Mouse (Mus musculus): ENCODE results near the gene Jazf1. TPM values are rescaled to one million over a fixed set of nuclear protein-coding genes. Genes with fewer than 3 reads are reported as not detected.

The Jazf1 gene
- polyA plus RNA-seq, 1 experiment = 0.27 TPM

- TF ChIP-seq POLR2A (IDR thresholded peaks at IDR 0.05; ENCODE audit: low read depth, low read length) (no peak), CTCF (IDR thresholded peaks at IDR 0.05; ENCODE audit: extremely low read depth, insufficient read length, insufficient replicate concordance, low read depth, low read length) (no peak)
- H3K36me3 ChIP-seq (ENCODE audit: control insufficient read depth, insufficient read depth, low read length) = no peaks in the 10 kb centered on the region
- 82% methylated on average over 3 of the region's 3 CpGs for WGBS
- H3K27ac ChIP-seq (ENCODE audit: insufficient read depth, low read depth, low read length) = no peak overlapping the region
- H3K4me3 ChIP-seq (ENCODE audit: low read depth, low read length) = no peak overlapping the region
- no peaks in the 10 kb centered on the region for H3K4me1 ChIP-seq (ENCODE audit: control insufficient read depth, insufficient read depth, insufficient read length, low read length)
- H3K27me3 ChIP-seq (ENCODE audit: control insufficient read depth, insufficient read depth, low read length) = no peaks in the 10 kb centered on the region
These were observed 168.7 kb downstream of the Jazf1 start for GRCm38 (mm10) chr6:52899574-52900245.

DNA sequence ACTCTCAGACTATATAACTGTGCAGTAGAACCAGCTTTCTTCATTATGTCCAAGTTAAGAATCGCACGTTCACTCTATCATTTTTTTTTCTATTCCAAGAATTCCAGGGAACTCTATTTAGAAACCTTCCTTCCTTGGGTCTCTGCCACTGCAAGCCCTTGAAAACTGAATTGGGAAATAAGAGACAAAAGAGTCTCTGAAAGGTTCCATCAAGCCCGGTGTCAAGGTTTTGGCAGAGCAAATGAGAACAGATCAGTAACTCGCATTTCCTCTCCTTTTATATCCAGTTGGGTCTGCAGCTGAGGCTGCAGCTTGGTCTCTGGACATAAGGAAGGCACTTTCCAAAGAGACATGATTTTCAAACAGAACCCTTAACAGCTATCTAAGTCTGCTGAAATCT is 173.4 kb downstream of the Jazf1 start:
- Histone ChIP-seq H3K36me3 (ENCODE audit: control insufficient read depth, insufficient read depth, low read length) (no peaks in the 10 kb centered on the region), H3K27me3 (ENCODE audit: control insufficient read depth, insufficient read depth, low read length) (no peaks in the 10 kb centered on the region), H3K4me3 (ENCODE audit: low read depth, low read length) (no peak overlapping the region), H3K4me1 (ENCODE audit: control insufficient read depth, insufficient read depth, insufficient read length, low read length) (no peaks in the 10 kb centered on the region), H3K27ac (ENCODE audit: insufficient read depth, low read depth, low read length) (no peak overlapping the region)
- 84% methylated on average over 4 of the region's 4 CpGs for WGBS
- TF ChIP-seq CTCF (IDR thresholded peaks at IDR 0.05; ENCODE audit: extremely low read depth, insufficient read length, insufficient replicate concordance, low read depth, low read length) = no peak
- TF ChIP-seq POLR2A (IDR thresholded peaks at IDR 0.05; ENCODE audit: low read depth, low read length) = no peak

GRCm38 (mm10) chr6:52894501-52894823 is 174.0 kb downstream of the Jazf1 start:
- H3K36me3 ChIP-seq (ENCODE audit: control insufficient read depth, insufficient read depth, low read length) = no peaks in the 10 kb centered on the region
- H3K27me3 ChIP-seq (ENCODE audit: control insufficient read depth, insufficient read depth, low read length) = no peaks in the 10 kb centered on the region
- no peak overlapping the region for H3K4me3 ChIP-seq (ENCODE audit: low read depth, low read length)
- 63% methylated on average over 13 of the region's 13 CpGs for WGBS
- TF ChIP-seq POLR2A (IDR thresholded peaks at IDR 0.05; ENCODE audit: low read depth, low read length) (no peak), CTCF (IDR thresholded peaks at IDR 0.05; ENCODE audit: extremely low read depth, insufficient read length, insufficient replicate concordance, low read depth, low read length) (no peak)
- no peak overlapping the region for H3K27ac ChIP-seq (ENCODE audit: insufficient read depth, low read depth, low read length)
- H3K4me1 ChIP-seq (ENCODE audit: control insufficient read depth, insufficient read depth, insufficient read length, low read length) = no peaks in the 10 kb centered on the region

DNA sequence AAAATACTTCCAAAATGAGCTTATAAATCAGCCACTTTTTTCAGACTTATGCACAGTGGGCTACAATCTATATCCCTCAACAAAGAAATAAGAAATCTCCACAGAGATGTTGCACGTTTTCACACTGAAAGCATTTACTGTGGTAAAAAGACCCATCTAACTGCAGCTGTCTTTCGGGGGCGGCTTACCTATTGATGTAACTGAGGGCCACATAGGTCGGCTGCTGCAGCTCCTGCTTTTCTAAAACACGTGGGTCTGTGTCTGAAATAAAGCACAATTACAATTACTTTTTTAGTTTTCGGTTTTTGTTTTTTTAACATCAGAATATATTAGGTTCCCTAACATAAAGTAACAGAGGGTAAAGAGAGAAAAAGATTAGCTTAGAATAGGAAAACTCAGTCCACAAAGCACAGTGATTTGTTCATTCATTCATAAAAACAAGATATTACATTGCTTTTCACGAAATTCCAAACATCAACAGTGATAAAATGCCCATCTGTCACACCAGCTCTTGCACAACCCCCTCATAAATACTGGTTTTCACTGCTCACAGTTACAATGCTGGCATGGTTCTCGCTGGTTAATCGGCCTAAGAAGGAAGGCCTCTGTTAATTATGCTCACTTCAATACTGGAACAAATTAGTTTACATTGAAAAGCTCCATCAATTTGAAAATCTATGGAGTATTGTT is 174.5 kb downstream of the Jazf1 start:
- WGBS = 76% methylated on average over 9 of the region's 9 CpGs
- no peaks in the 10 kb centered on the region for H3K36me3 ChIP-seq (ENCODE audit: control insufficient read depth, insufficient read depth, low read length)
- H3K4me1 ChIP-seq (ENCODE audit: control insufficient read depth, insufficient read depth, insufficient read length, low read length) = no peaks in the 10 kb centered on the region
- TF ChIP-seq POLR2A (IDR thresholded peaks at IDR 0.05; ENCODE audit: low read depth, low read length) (no peak), CTCF (IDR thresholded peaks at IDR 0.05; ENCODE audit: extremely low read depth, insufficient read length, insufficient replicate concordance, low read depth, low read length) (no peak)
- H3K27ac ChIP-seq (ENCODE audit: insufficient read depth, low read depth, low read length) = no peak overlapping the region
- H3K27me3 ChIP-seq (ENCODE audit: control insufficient read depth, insufficient read depth, low read length) = no peaks in the 10 kb centered on the region
- H3K4me3 ChIP-seq (ENCODE audit: low read depth, low read length) = no peak overlapping the region

GRCm38 (mm10) chr6:52892978-52893377 is 175.5 kb downstream of the Jazf1 start:
- 80% methylated on average over 3 of the region's 3 CpGs for WGBS
- H3K27me3 ChIP-seq (ENCODE audit: control insufficient read depth, insufficient read depth, low read length) = no peaks in the 10 kb centered on the region
- H3K36me3 ChIP-seq (ENCODE audit: control insufficient read depth, insufficient read depth, low read length) = no peaks in the 10 kb centered on the region
- no peak overlapping the region for H3K27ac ChIP-seq (ENCODE audit: insufficient read depth, low read depth, low read length)
- no peaks in the 10 kb centered on the region for H3K4me1 ChIP-seq (ENCODE audit: control insufficient read depth, insufficient read depth, insufficient read length, low read length)
- no peak overlapping the region for H3K4me3 ChIP-seq (ENCODE audit: low read depth, low read length)
- no peak for TF ChIP-seq CTCF (IDR thresholded peaks at IDR 0.05; ENCODE audit: extremely low read depth, insufficient read length, insufficient replicate concordance, low read depth, low read length)
- no peak for TF ChIP-seq POLR2A (IDR thresholded peaks at IDR 0.05; ENCODE audit: low read depth, low read length)

GRCm38 (mm10) chr6:52887541-52888203 is 180.8 kb downstream of the Jazf1 start:
- H3K4me1 ChIP-seq (ENCODE audit: control insufficient read depth, insufficient read depth, insufficient read length, low read length) = peaks cover 3% of the 10 kb centered on the region; the same call in 1 of the 2 replicates
- H3K27me3 ChIP-seq (ENCODE audit: control insufficient read depth, insufficient read depth, low read length) = no peaks in the 10 kb centered on the region
- H3K36me3 ChIP-seq (ENCODE audit: control insufficient read depth, insufficient read depth, low read length) = no peaks in the 10 kb centered on the region
- H3K4me3 ChIP-seq (ENCODE audit: low read depth, low read length) = no peak overlapping the region
- 82% methylated on average over 4 of the region's 4 CpGs for WGBS
- TF ChIP-seq POLR2A (IDR thresholded peaks at IDR 0.05; ENCODE audit: low read depth, low read length) (no peak), CTCF (IDR thresholded peaks at IDR 0.05; ENCODE audit: extremely low read depth, insufficient read length, insufficient replicate concordance, low read depth, low read length) (no peak)
- H3K27ac ChIP-seq (ENCODE audit: insufficient read depth, low read depth, low read length) = no peak overlapping the region

DNA sequence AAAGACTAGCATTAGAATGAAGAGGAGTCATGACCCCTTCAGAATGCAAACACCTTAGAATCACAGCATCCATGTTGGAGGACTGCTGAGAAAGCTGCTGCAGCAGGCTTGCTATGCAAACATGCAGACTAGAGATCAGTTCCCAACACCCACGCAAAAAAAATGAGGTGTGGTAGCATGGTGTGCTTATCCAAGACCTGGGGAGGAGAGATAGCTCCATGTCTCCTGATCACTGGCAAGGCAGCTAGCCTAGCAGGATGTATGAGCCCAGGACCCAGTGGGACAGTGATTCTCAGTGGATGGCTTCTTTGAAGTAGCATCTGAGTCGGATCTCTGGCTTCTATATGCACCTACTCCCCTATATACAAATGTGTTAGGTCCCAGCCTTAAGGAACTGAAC is 184.7 kb downstream of the Jazf1 start:
- TF ChIP-seq POLR2A (IDR thresholded peaks at IDR 0.05; ENCODE audit: low read depth, low read length) (no peak), CTCF (IDR thresholded peaks at IDR 0.05; ENCODE audit: extremely low read depth, insufficient read length, insufficient replicate concordance, low read depth, low read length) (no peak)
- peaks cover 3% of the 10 kb centered on the region; the same call in 1 of the 2 replicates for H3K4me1 ChIP-seq (ENCODE audit: control insufficient read depth, insufficient read depth, insufficient read length, low read length)
- H3K4me3 ChIP-seq (ENCODE audit: low read depth, low read length) = no peak overlapping the region
- no peaks in the 10 kb centered on the region for H3K36me3 ChIP-seq (ENCODE audit: control insufficient read depth, insufficient read depth, low read length)
- no peaks in the 10 kb centered on the region for H3K27me3 ChIP-seq (ENCODE audit: control insufficient read depth, insufficient read depth, low read length)
- no peak overlapping the region for H3K27ac ChIP-seq (ENCODE audit: insufficient read depth, low read depth, low read length)
- 43% methylated on average over 2 of the region's 2 CpGs for WGBS
